Mouse (Mus musculus) forebrain, postnatal 0 days (tissue): Measurements from ENCODE around the gene Hspg2. TPM values are rescaled to one million over a fixed set of nuclear protein-coding genes. Genes with fewer than 3 reads are reported as not detected.

Experiments
- ATAC-seq: fragments of 200-750 bp; cut with Nextera tagmentation; 2 replicates; pipeline ENCODE4 v1.8.0; 2017; ENCODE audit warnings: mild to moderate bottlenecking, moderate library complexity
- DNase-seq: peaks from one replicate; pipeline ENCODE4 v3.0.0-alpha.2; 2015
- H3K27ac ChIP-seq: fragments of 300-500 bp; sonication (generic); 2 replicates; pipeline ENCODE4 v1.5.1; 2014; ENCODE audit warnings: low read depth, mild to moderate bottlenecking, antibody characterized with exemption, low read length, moderate library complexity, mixed read lengths
- H3K27me3 ChIP-seq: fragments of 300-500 bp; sonication (generic); 2 replicates; pipeline ENCODE4 v1.6.1; 2014; ENCODE audit warnings: mild to moderate bottlenecking, low read length, mixed read lengths; ENCODE audit not compliant: insufficient read depth
- H3K36me3 ChIP-seq: fragments of 300-500 bp; sonication (generic); 2 replicates; pipeline ENCODE4 v1.6.1; 2014; ENCODE audit warnings: mild to moderate bottlenecking, moderate library complexity; ENCODE audit not compliant: insufficient read depth
- H3K4me1 ChIP-seq: fragments of 300-500 bp; sonication (generic); 2 replicates; pipeline ENCODE4 v1.6.1; 2014; ENCODE audit warnings: antibody characterized with exemption; ENCODE audit not compliant: insufficient read depth
- H3K4me2 ChIP-seq: fragments of 300-500 bp; sonication (generic); 2 replicates; pipeline ENCODE4 v1.6.1; 2014; ENCODE audit warnings: low read depth, mild to moderate bottlenecking, moderate library complexity
- H3K4me3 ChIP-seq: fragments of 300-500 bp; sonication (generic); 2 replicates; pipeline ENCODE4 v1.5.1; 2014; ENCODE audit warnings: low read depth, low read length, mixed read lengths
- H3K9ac ChIP-seq: fragments of 300-500 bp; sonication (generic); 2 replicates; pipeline ENCODE4 v1.6.1; 2014; ENCODE audit warnings: mild to moderate bottlenecking
- H3K9me3 ChIP-seq: fragments of 300-500 bp; sonication (generic); 2 replicates; pipeline ENCODE4 v1.6.1; 2016; ENCODE audit warnings: low read length
- CTCF ChIP-seq: sonication (generic); IDR thresholded peaks from 2 replicates; pipeline ENCODE4 v1.5.1; 2016; ENCODE audit warnings: antibody characterized with exemption, control low read depth, low read depth
- WGBS: fragments of 180-500 bp; shearing (Covaris S2); extraction: QIAGEN DNeasy Blood & Tissue Kit; methylation state at CpG from one replicate; pipeline ENCODE4 v1.1.7; 2014; 5-methylcytosine and 5-hydroxymethylcytosine counted together
- polyA plus RNA-seq: library from polyadenylated mRNA; unstranded; fragments of >200 nt; fragmentation: Nextera tagmentation; extraction: Ambion mirVana; gene quantifications from 2 replicates; pipeline ENCODE4 v1.2.1, GENCODE M21; 2015
- total RNA-seq: library from RNA; depleted of rRNA; stranded (reverse); fragments of >200 nt; gene quantifications from 2 replicates; pipeline ENCODE4 v1.2.3, GENCODE M21; 2014

Hspg2 gene
- total and polyA plus RNA-seq, 2 experiments from 2014 or later = 2.3 to 22.6 TPM

GRCm38 (mm10) chr4:137527368-137527767 is 58.8 kb downstream of the Hspg2 start:
- H3K36me3 ChIP-seq = no peaks in the 10 kb centered on the region
- 57% methylated on average over 4 of the region's 4 CpGs for WGBS
- no peak overlapping the region for H3K4me3 ChIP-seq
- no peak for TF ChIP-seq CTCF
- H3K9me3 ChIP-seq = no peaks in the 10 kb centered on the region
- no peak overlapping the region for H3K9ac ChIP-seq
- DNase-seq (no peak), ATAC-seq (no peak)
- no peaks in the 10 kb centered on the region for H3K27me3 ChIP-seq
- H3K27ac ChIP-seq = no peak overlapping the region
- no peak overlapping the region for H3K4me2 ChIP-seq
- no peaks in the 10 kb centered on the region for H3K4me1 ChIP-seq

GRCm38 (mm10) chr4:137527872-137528271 is 59.3 kb downstream of the Hspg2 start:
- Histone ChIP-seq H3K36me3 (no peaks in the 10 kb centered on the region), H3K27ac (no peak overlapping the region), H3K4me3 (no peak overlapping the region), H3K4me2 (no peak overlapping the region), H3K9ac (no peak overlapping the region), H3K4me1 (no peaks in the 10 kb centered on the region), H3K27me3 (no peaks in the 10 kb centered on the region), H3K9me3 (no peaks in the 10 kb centered on the region)
- no peak for ATAC-seq
- TF ChIP-seq CTCF = no peak
- 80% methylated on average over 6 of the region's 6 CpGs for WGBS
- no peak for DNase-seq

GRCm38 (mm10) chr4:137540356-137540755 is 71.8 kb downstream of the Hspg2 start:
- no peak for TF ChIP-seq CTCF
- no peaks in the 10 kb centered on the region for H3K9me3 ChIP-seq
- WGBS = 64% methylated on average over 14 of the region's 14 CpGs
- ATAC-seq (no peak), DNase-seq (no peak)
- no peaks in the 10 kb centered on the region for H3K4me1 ChIP-seq
- H3K36me3 ChIP-seq = no peaks in the 10 kb centered on the region
- H3K4me2 ChIP-seq = no peak overlapping the region
- no peak overlapping the region for H3K27ac ChIP-seq
- H3K27me3 ChIP-seq = no peaks in the 10 kb centered on the region
- H3K4me3 ChIP-seq = no peak overlapping the region
- H3K9ac ChIP-seq = no peak overlapping the region

- DNase-seq (no peak), ATAC-seq (no peak)
- H3K27me3 ChIP-seq = no peaks in the 10 kb centered on the region
- H3K4me3 ChIP-seq = no peak overlapping the region
- no peaks in the 10 kb centered on the region for H3K9me3 ChIP-seq
- TF ChIP-seq CTCF = no peak
- no peak overlapping the region for H3K27ac ChIP-seq
- H3K4me1 ChIP-seq = no peaks in the 10 kb centered on the region
- no peak overlapping the region for H3K4me2 ChIP-seq
- WGBS = 88% methylated on average over 10 of the region's 10 CpGs
- H3K9ac ChIP-seq = no peak overlapping the region
- no peaks in the 10 kb centered on the region for H3K36me3 ChIP-seq
Observed at GRCm38 (mm10) chr4:137542968-137543367, 74.4 kb downstream of the Hspg2 start.

- no peak for TF ChIP-seq CTCF
- ATAC-seq (no peak), DNase-seq (no peak)
- no peaks in the 10 kb centered on the region for H3K9me3 ChIP-seq
- H3K27ac ChIP-seq = no peak overlapping the region
- H3K9ac ChIP-seq = no peak overlapping the region
- H3K27me3 ChIP-seq = no peaks in the 10 kb centered on the region
- no peak overlapping the region for H3K4me3 ChIP-seq
- WGBS = 94% methylated on average over 9 of the region's 9 CpGs
- H3K36me3 ChIP-seq = no peaks in the 10 kb centered on the region
- H3K4me1 ChIP-seq = no peaks in the 10 kb centered on the region
- no peak overlapping the region for H3K4me2 ChIP-seq
Observed at GRCm38 (mm10) chr4:137545568-137545967, 77.0 kb downstream of the Hspg2 start.

- TF ChIP-seq CTCF = peak; percentile 65
- Histone ChIP-seq H3K9me3 (no peaks in the 10 kb centered on the region), H3K4me3 (no peak overlapping the region), H3K4me1 (no peaks in the 10 kb centered on the region), H3K4me2 (no peak overlapping the region), H3K27ac (no peak overlapping the region), H3K9ac (no peak overlapping the region), H3K27me3 (no peaks in the 10 kb centered on the region), H3K36me3 (no peaks in the 10 kb centered on the region)
- 63% methylated on average over 5 of the region's 5 CpGs for WGBS
- DNase-seq (peak; percentile 37), ATAC-seq (no peak)
Observed at GRCm38 (mm10) chr4:137546003-137546525, 77.5 kb downstream of the Hspg2 start.

GRCm38 (mm10) chr4:137553466-137553865 is 84.9 kb downstream of the Hspg2 start:
- H3K36me3 ChIP-seq = no peaks in the 10 kb centered on the region
- no peak for ATAC-seq
- H3K4me3 ChIP-seq = no peak overlapping the region
- no peak for TF ChIP-seq CTCF
- H3K27me3 ChIP-seq = no peaks in the 10 kb centered on the region
- no peak for DNase-seq
- H3K4me1 ChIP-seq = no peaks in the 10 kb centered on the region
- no peak overlapping the region for H3K27ac ChIP-seq
- no peaks in the 10 kb centered on the region for H3K9me3 ChIP-seq
- H3K9ac ChIP-seq = no peak overlapping the region
- no peak overlapping the region for H3K4me2 ChIP-seq
- 93% methylated on average over 17 of the region's 17 CpGs for WGBS

GRCm38 (mm10) chr4:137556673-137557210 is 88.2 kb downstream of the Hspg2 start:
- H3K27ac ChIP-seq = no peak overlapping the region
- H3K9me3 ChIP-seq = no peaks in the 10 kb centered on the region
- H3K9ac ChIP-seq = no peak overlapping the region
- WGBS = 87% methylated on average over 16 of the region's 16 CpGs
- DNase-seq (no peak), ATAC-seq (no peak)
- no peaks in the 10 kb centered on the region for H3K27me3 ChIP-seq
- no peak for TF ChIP-seq CTCF
- H3K4me1 ChIP-seq = no peaks in the 10 kb centered on the region
- no peak overlapping the region for H3K4me3 ChIP-seq
- no peaks in the 10 kb centered on the region for H3K36me3 ChIP-seq
- no peak overlapping the region for H3K4me2 ChIP-seq
